ENCODE assay signal across 8 mouse cellular contexts in genomic region chr2:93188761-93189458, GRCm38 (mm10). TPM values are rescaled to one million over a fixed set of nuclear protein-coding genes. Genes with fewer than 3 reads are reported as not detected.
A peak's percentile ranks its signal among the peaks of the same experiment; 100 is the strongest.
DNase-seq lines count a peak whose midpoint lies in the region; ATAC-seq and TF ChIP-seq lines count a peak whose summit lies in the region.

No protein-coding gene starts in this region.

- H3K4me2 ChIP-seq in forebrain, embryonic 15.5 days (replicated peaks) = peak overlapping the region; percentile 70
- peak overlapping the region; percentile 77 for H3K4me2 ChIP-seq in intestine, embryonic 14.5 days (ENCODE audit: low read length)
- H3K4me2 ChIP-seq in lung, embryonic 14.5 days = peak overlapping the region; percentile 99

- H3K4me3 ChIP-seq in forebrain, embryonic 15.5 days = peak overlapping the region; percentile 91
- H3K4me3 ChIP-seq in intestine, embryonic 14.5 days (ENCODE audit: low read depth, low read length) = peak overlapping the region; percentile 68
- peak overlapping the region; percentile 68 for H3K4me3 ChIP-seq in lung, embryonic 14.5 days (ENCODE audit: low read depth, low read length)

- no peak for ATAC-seq in cerebellum, adult (ENCODE audit: insufficient number of reproducible peaks, low FRiP score, low TSS enrichment)
- peak; percentile 28; the same call in 1 of the 2 replicates for ATAC-seq in forebrain, embryonic 15.5 days (replicated peaks)
- ATAC-seq in intestine, embryonic 14.5 days (replicated peaks; ENCODE audit: low FRiP score, low TSS enrichment, low read depth) = peak; percentile 17
- peak; percentile 23; the same call in 1 of the 2 replicates for ATAC-seq in lung, embryonic 14.5 days (ENCODE audit: insufficient read depth)

- DNase-seq in cerebellum, adult 18-20 months = peak; percentile 53 to 54
- peak; percentile 18 for DNase-seq in Muller cell, postnatal 12 days (ENCODE audit: inconsistent ontology term)
- peak; percentile 76 for DNase-seq in intestine, embryonic 14.5 days (ENCODE audit: low spot score)
- peak; percentile 74 for DNase-seq in lung, embryonic 14.5 days
- DNase-seq in right cerebral cortex, postnatal 10 days (ENCODE audit: low spot score in 2 of 2) = peak; percentile 66 to 75
- no peak for DNase-seq in gastrocnemius, postnatal 10 days

- peak overlapping the region; percentile 96 for H3K9ac ChIP-seq in forebrain, embryonic 15.5 days (replicated peaks)
- peak overlapping the region; percentile 46 for H3K9ac ChIP-seq in intestine, embryonic 14.5 days (ENCODE audit: low read length)
- peak overlapping the region; percentile 68 for H3K9ac ChIP-seq in lung, embryonic 14.5 days

- H3K27ac ChIP-seq in forebrain, embryonic 15.5 days (replicated peaks) = peak overlapping the region; percentile 97
- peak overlapping the region; percentile 44 for H3K27ac ChIP-seq in intestine, embryonic 14.5 days (ENCODE audit: low read depth)
- peak overlapping the region; percentile 12; the same call in 1 of the 2 replicates for H3K27ac ChIP-seq in lung, embryonic 14.5 days (ENCODE audit: low read depth)

- H3K4me1 ChIP-seq in forebrain, embryonic 15.5 days = peaks cover 55% of the 10 kb centered on the region
- H3K4me1 ChIP-seq in intestine, embryonic 14.5 days (replicated peaks; ENCODE audit: control insufficient read depth, insufficient read depth, low read length) = peaks cover 38% of the 10 kb centered on the region
- peaks cover 6% of the 10 kb centered on the region; the same call in 1 of the 2 replicates for H3K4me1 ChIP-seq in lung, embryonic 14.5 days (ENCODE audit: insufficient read depth)

- no peaks in the 10 kb centered on the region for H3K36me3 ChIP-seq in forebrain, embryonic 15.5 days
- no peaks in the 10 kb centered on the region for H3K36me3 ChIP-seq in intestine, embryonic 14.5 days (ENCODE audit: control insufficient read depth, insufficient read depth, low read length)
- no peaks in the 10 kb centered on the region for H3K36me3 ChIP-seq in lung, embryonic 14.5 days (ENCODE audit: insufficient read depth)

- 7% methylated on average over 19 of the region's 19 CpGs for WGBS in forebrain, embryonic 15.5 days
- 9% methylated on average over 19 of the region's 19 CpGs for WGBS in intestine, embryonic 14.5 days
- WGBS in lung, embryonic 14.5 days = 7% methylated on average over 19 of the region's 19 CpGs

- no peaks in the 10 kb centered on the region for H3K9me3 ChIP-seq in forebrain, embryonic 15.5 days
- H3K9me3 ChIP-seq in intestine, embryonic 14.5 days (ENCODE audit: control insufficient read depth, low read length) = no peaks in the 10 kb centered on the region
- H3K9me3 ChIP-seq in lung, embryonic 14.5 days (ENCODE audit: low read depth, low read length) = no peaks in the 10 kb centered on the region

- no peaks in the 10 kb centered on the region for H3K27me3 ChIP-seq in forebrain, embryonic 15.5 days
- no peaks in the 10 kb centered on the region; the same call in 1 of the 2 replicates for H3K27me3 ChIP-seq in intestine, embryonic 14.5 days (replicated peaks; ENCODE audit: control insufficient read depth, insufficient read depth, low read length)
- peaks cover 8% of the 10 kb centered on the region; the same call in 1 of the 2 replicates for H3K27me3 ChIP-seq in lung, embryonic 14.5 days (ENCODE audit: insufficient read depth, low read length)

- peak; percentile 56 for TF ChIP-seq CTCF in lung, embryonic 14.5 days (IDR thresholded peaks at IDR 0.05; ENCODE audit: low read depth)

RNA-seq across cellular contexts. Expression of gene Trp53i11, which starts 1.6 kb away (rescaled TPM):
- polyA plus RNA-seq in forebrain, embryonic 15.5 days (2015; fragmentation: Nextera tagmentation; extraction: Ambion mirVana) = 90.5 and 110 TPM in 2 replicates
- 53.7 and 58.9 TPM in 2 replicates for polyA plus RNA-seq in intestine, embryonic 14.5 days (2014; fragmentation: Nextera tagmentation; extraction: Ambion mirVana)
- 46.7 and 51.1 TPM in 2 replicates for polyA plus RNA-seq in lung, embryonic 14.5 days (2014; fragmentation: Nextera tagmentation; extraction: Ambion mirVana)
- total RNA-seq in gastrocnemius, postnatal 10 days (2021) = 10 to 100 TPM; 37.0 to 38.3 TPM

Comparison
In these comparisons a context has a peak if more than half of its experiments do, and no peak if none do; other contexts are left out.
1. H3K27ac ChIP-seq: peak in every context shown above with its lines; median percentile 97 in forebrain, embryonic 15.5 days; 44 in intestine, embryonic 14.5 days; 12 in lung, embryonic 14.5 days.
2. H3K9ac ChIP-seq: peak in every context shown above with its lines; median percentile 96 in forebrain, embryonic 15.5 days; 68 in lung, embryonic 14.5 days; 46 in intestine, embryonic 14.5 days.